Mouse (Mus musculus): ENCODE results near the gene Shmt2. TPM values are rescaled to one million over a fixed set of nuclear protein-coding genes. Genes with fewer than 3 reads are reported as not detected.

Shmt2 gene
- polyA plus RNA-seq, 1 experiment from 2014 or later = 101 TPM

GRCm38 (mm10) chr10:127524646-127525255 lies 2.5 kb upstream of the Shmt2 start:
- peaks cover 12% of the 10 kb centered on the region; the same call in 1 of the 2 replicates for H3K4me1 ChIP-seq (ENCODE audit: insufficient read depth)
- no peak overlapping the region for H3K4me3 ChIP-seq (ENCODE audit: low read depth, low read length)
- no peak overlapping the region for H3K27ac ChIP-seq (ENCODE audit: low read depth)
- DNase-seq (no peak), ATAC-seq (ENCODE audit: insufficient read depth) (no peak)
- WGBS = 6% methylated on average over 23 of the region's 23 CpGs
- H3K4me2 ChIP-seq = no peak overlapping the region
- TF ChIP-seq CTCF (IDR thresholded peaks at IDR 0.05; ENCODE audit: low read depth) = no peak
- H3K9me3 ChIP-seq (ENCODE audit: low read depth, low read length) = no peaks in the 10 kb centered on the region
- H3K9ac ChIP-seq = no peak overlapping the region
- peaks cover 64% of the 10 kb centered on the region for H3K27me3 ChIP-seq (ENCODE audit: insufficient read depth, low read length)
- H3K36me3 ChIP-seq (ENCODE audit: insufficient read depth) = peaks cover 9% of the 10 kb centered on the region; the same call in 1 of the 2 replicates

GRCm38 (mm10) chr10:127521611-127522080 lies 598 bp downstream of the Shmt2 start:
- DNase-seq (no peak), ATAC-seq (ENCODE audit: insufficient read depth) (peak; percentile 6)
- Histone ChIP-seq H3K4me2 (peak overlapping the region; percentile 96), H3K9ac (peak overlapping the region; percentile 59), H3K9me3 (ENCODE audit: low read depth, low read length) (no peaks in the 10 kb centered on the region), H3K36me3 (ENCODE audit: insufficient read depth) (peaks cover 36% of the 10 kb centered on the region), H3K4me3 (ENCODE audit: low read depth, low read length) (peak overlapping the region; percentile 56), H3K27me3 (ENCODE audit: insufficient read depth, low read length) (peaks cover 33% of the 10 kb centered on the region), H3K27ac (ENCODE audit: low read depth) (no peak overlapping the region), H3K4me1 (ENCODE audit: insufficient read depth) (peaks cover 14% of the 10 kb centered on the region)
- WGBS = 3% methylated on average over 12 of the region's 12 CpGs
- no peak for TF ChIP-seq CTCF (IDR thresholded peaks at IDR 0.05; ENCODE audit: low read depth)

GRCm38 (mm10) chr10:127520714-127521357 lies 1.4 kb downstream of the Shmt2 start:
- ATAC-seq (ENCODE audit: insufficient read depth) (no peak), DNase-seq (no peak)
- peaks cover 14% of the 10 kb centered on the region for H3K4me1 ChIP-seq (ENCODE audit: insufficient read depth)
- peak overlapping the region; percentile 59 for H3K9ac ChIP-seq
- H3K27ac ChIP-seq (ENCODE audit: low read depth) = no peak overlapping the region
- peak overlapping the region; percentile 56 for H3K4me3 ChIP-seq (ENCODE audit: low read depth, low read length)
- no peak for TF ChIP-seq CTCF (IDR thresholded peaks at IDR 0.05; ENCODE audit: low read depth)
- H3K9me3 ChIP-seq (ENCODE audit: low read depth, low read length) = no peaks in the 10 kb centered on the region
- H3K27me3 ChIP-seq (ENCODE audit: insufficient read depth, low read length) = peaks cover 30% of the 10 kb centered on the region
- H3K36me3 ChIP-seq (ENCODE audit: insufficient read depth) = peaks cover 36% of the 10 kb centered on the region
- peak overlapping the region; percentile 96 for H3K4me2 ChIP-seq
- 78% methylated on average over 20 of the region's 20 CpGs for WGBS

- peaks cover 30% of the 10 kb centered on the region for H3K27me3 ChIP-seq (ENCODE audit: insufficient read depth, low read length)
- peaks cover 36% of the 10 kb centered on the region for H3K36me3 ChIP-seq (ENCODE audit: insufficient read depth)
- H3K27ac ChIP-seq (ENCODE audit: low read depth) = no peak overlapping the region
- peak overlapping the region; percentile 96; the same call in 1 of the 2 replicates for H3K4me2 ChIP-seq
- TF ChIP-seq CTCF (IDR thresholded peaks at IDR 0.05; ENCODE audit: low read depth) = no peak
- H3K9me3 ChIP-seq (ENCODE audit: low read depth, low read length) = no peaks in the 10 kb centered on the region
- 93% methylated on average over 37 of the region's 37 CpGs for WGBS
- DNase-seq (no peak), ATAC-seq (ENCODE audit: insufficient read depth) (no peak)
- peaks cover 14% of the 10 kb centered on the region for H3K4me1 ChIP-seq (ENCODE audit: insufficient read depth)
- peak overlapping the region; percentile 56; the same call in 1 of the 2 replicates for H3K4me3 ChIP-seq (ENCODE audit: low read depth, low read length)
- H3K9ac ChIP-seq = no peak overlapping the region
Measured at GRCm38 (mm10) chr10:127519903-127520713, 2.1 kb downstream of the Shmt2 start.

GRCm38 (mm10) chr10:127519041-127519701 lies 3.1 kb downstream of the Shmt2 start:
- Histone ChIP-seq H3K9me3 (ENCODE audit: low read depth, low read length) (no peaks in the 10 kb centered on the region), H3K9ac (no peak overlapping the region), H3K36me3 (ENCODE audit: insufficient read depth) (peaks cover 36% of the 10 kb centered on the region), H3K4me3 (ENCODE audit: low read depth, low read length) (no peak overlapping the region), H3K4me2 (no peak overlapping the region), H3K27me3 (ENCODE audit: insufficient read depth, low read length) (peaks cover 30% of the 10 kb centered on the region), H3K27ac (ENCODE audit: low read depth) (no peak overlapping the region), H3K4me1 (ENCODE audit: insufficient read depth) (peaks cover 14% of the 10 kb centered on the region)
- no peak for DNase-seq
- ATAC-seq (ENCODE audit: insufficient read depth) = no peak
- TF ChIP-seq CTCF (IDR thresholded peaks at IDR 0.05; ENCODE audit: low read depth) = no peak
- WGBS = 89% methylated on average over 25 of the region's 26 CpGs

GRCm38 (mm10) chr10:127517941-127518340 lies 4.3 kb downstream of the Shmt2 start:
- Histone ChIP-seq H3K27ac (ENCODE audit: low read depth) (no peak overlapping the region), H3K9ac (no peak overlapping the region), H3K36me3 (ENCODE audit: insufficient read depth) (peaks cover 36% of the 10 kb centered on the region), H3K27me3 (ENCODE audit: insufficient read depth, low read length) (peaks cover 36% of the 10 kb centered on the region), H3K4me2 (no peak overlapping the region), H3K9me3 (ENCODE audit: low read depth, low read length) (no peaks in the 10 kb centered on the region), H3K4me1 (ENCODE audit: insufficient read depth) (peaks cover 22% of the 10 kb centered on the region), H3K4me3 (ENCODE audit: low read depth, low read length) (no peak overlapping the region)
- ATAC-seq (ENCODE audit: insufficient read depth) (no peak), DNase-seq (no peak)
- TF ChIP-seq CTCF (IDR thresholded peaks at IDR 0.05; ENCODE audit: low read depth) = no peak
- 92% methylated on average over 22 of the region's 22 CpGs for WGBS
